Mouse (Mus musculus) cerebellum, adult 8-10 months (tissue): Measurements from ENCODE around the gene Lztr1.
A peak's percentile ranks its signal among the peaks of the same experiment; 100 is the strongest.

Source experiments
- DNase-seq: peaks from one replicate; pipeline ENCODE4 v3.0.0; 2022

The Lztr1 gene

DNA sequence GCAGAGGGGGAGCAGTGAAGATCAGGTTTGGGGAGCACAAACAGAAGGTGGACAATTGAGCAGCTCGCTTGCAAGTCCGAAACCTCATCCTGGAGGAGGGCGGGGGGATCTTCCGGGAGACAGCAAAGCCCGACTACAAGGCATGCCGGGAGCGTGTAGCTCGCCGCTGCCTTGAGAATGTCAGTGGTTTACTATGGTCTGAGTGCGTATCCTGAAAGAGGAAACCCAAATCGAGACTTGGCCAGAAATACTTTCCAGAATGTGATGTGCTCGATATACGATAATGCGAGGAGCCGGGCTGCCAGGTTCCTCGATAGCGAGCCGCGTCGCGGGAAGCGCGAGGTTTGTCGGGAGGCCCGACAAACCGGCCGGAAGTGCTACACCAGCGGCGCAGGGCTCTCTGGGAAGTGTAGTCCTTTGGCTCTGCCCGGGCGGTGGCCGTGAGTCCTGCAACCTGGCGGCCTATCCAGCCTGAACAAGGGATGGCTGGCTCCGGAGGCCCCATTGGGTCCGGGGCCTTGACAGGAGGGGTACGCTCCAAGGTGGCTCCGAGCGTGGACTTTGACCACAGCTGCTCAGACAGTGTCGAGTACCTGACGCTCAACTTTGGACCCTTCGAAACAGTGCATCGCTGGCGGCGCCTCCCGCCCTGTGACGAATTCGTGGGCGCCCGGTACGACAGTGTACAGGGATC lies at the start of gene Lztr1:
TSS of gene Lztr1 (plus strand) at position 143 of the 694 bp plus-strand sequence.
- peak; percentile 89 for DNase-seq

DNA sequence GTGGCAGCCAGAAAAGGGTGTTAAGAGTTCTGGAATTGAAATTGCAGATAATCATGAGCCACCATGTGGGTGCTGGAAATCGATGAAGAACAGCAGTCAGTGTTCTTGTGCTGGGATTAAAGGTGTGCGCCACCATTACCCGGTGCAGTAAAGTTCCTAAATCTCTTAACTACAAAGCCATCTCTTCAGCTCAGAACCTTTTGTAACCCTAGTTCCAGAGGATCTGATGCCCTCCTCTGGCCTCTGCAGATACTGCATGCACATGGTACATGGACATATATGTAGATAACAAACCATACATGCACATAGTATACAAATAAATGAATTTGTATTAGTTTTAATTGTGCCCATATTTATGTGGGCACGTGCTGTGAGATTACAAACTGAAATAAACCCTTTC lies 48.2 kb upstream of the Lztr1 start:
- no peak for DNase-seq

DNA sequence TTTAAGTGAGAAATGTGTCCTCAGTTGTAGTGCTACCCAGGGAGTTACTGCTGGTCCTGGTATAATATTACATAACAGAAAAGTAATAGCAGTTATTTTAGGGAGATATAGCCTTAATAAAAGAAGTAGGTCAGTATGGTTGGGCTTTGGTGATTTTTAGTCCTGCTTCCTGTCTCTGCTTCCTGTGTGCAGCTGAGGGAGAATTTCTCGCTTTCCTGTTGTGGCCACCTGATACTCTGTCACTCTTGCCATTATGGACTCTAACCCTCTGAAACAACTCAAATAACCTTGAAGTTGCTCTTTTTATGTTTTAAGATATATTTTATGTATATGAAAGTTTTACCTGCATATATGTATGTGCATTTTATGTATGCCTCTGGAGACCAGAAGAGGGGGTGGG lies 46.9 kb upstream of the Lztr1 start:
- DNase-seq, result no peak

DNA sequence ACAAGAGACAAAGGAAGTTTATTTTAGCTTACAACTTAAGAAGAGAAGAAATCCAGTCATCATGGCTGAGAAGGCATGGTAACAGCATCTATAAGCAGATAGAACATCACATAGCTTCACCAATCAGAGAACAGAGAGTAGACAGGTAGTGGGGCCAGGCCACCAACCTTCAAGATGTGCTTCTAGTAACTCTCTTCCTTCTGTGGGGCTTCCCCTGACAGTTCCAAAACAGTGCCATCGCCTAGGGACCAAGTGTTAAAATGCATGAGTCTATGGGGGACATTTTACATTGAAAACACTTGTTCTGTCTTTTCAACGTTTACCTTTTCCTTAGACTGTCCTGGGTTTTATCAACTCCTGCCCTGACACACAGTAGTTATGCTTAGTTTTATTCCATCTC lies 45.3 kb upstream of the Lztr1 start:
- DNase-seq, result no peak

DNA sequence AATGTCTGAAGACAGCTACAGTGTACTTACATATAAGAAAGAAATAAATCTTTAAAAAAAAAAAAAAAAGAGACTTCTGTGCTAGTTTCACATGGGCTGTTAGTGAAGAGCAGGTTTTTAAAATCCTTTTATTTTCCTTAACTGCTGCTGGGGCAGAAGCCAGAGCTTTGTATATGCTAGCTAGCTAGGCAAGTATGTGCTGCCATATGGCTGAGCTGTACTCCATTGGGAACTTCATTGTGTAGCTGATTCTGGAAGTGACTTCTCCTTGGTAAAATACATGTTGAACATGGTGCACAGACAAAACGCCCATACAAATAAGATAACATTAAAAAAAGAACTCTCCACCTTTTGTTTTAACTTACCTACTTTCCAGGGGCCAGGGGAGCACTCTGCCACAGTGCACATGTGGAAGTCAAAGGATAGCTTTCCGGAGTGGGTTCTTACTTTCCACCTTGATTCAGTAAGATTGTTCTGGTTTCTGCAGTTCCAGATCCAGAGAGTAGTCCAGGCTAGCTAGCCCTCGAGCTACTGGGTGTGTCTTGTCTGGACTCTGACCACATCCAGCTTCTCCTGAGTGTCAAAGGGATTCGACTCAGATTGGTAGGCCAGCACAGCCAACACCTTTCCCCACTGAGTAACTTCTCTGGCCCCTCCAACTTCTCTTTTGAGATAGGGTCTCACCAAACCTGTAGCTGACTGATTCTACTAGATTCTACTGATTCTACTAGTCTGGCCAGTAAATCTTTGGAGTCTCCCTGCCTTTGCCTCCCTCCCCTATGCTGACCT lies 41.4 kb upstream of the Lztr1 start:
- no peak for DNase-seq

DNA sequence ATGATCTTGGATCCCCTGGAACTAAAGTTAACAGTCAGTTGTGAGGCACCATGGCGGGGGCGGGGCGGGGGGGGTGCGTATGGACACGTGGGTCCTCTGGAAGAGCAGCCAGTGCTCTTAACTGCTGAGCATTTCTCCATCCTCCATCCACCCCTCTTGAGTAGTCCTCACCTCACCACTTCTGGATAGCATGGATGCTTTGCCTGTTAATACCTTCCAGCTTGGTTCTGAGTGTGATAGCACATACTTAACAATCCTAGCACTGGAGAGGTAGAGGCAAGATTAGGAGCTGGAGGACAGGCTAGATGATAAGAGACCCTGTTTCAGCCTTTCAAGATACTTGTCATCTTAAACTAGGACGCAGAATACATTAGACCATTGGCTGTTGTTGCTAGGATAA lies 36.0 kb upstream of the Lztr1 start:
- DNase-seq, result no peak

DNA sequence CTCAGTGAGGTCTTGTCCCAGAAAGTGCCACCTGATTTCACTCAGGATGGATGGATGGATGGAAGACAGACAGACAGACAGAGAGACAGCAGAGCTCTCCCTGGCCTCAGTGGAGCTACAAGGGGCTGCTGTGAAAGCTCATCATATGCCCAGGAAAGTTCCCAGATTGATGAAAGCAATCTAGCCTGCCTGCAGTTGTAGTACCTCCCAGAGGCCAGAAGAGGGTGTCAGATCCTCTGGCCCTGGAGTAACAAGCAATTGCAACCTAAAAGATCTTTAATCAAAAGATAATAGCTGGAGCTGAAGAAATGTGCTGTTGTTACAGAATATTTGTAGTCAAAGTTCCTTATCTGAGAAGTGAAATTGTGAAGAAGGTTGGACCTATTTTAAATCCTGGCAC lies 34.4 kb upstream of the Lztr1 start:
- no peak for DNase-seq

DNA sequence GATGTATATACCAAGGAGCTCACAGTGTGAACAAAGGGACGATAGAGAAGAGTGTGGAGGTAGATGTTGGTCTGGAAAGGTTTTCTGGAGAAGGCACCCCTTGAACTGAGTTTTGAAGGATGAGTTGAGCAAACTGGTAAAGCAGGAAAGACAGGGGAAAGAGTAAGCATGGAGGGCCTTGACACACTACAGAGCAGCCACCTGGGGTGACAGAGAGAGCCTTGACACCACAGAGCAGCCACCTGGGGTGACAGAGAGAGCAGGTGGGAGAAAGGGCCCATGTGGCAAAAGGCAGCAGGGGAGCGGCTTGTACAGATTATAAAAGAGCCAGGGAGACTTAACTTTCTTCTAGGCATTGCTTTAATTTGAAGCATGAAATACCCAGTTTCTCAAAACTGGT lies 33.7 kb upstream of the Lztr1 start:
- DNase-seq, result no peak

DNA sequence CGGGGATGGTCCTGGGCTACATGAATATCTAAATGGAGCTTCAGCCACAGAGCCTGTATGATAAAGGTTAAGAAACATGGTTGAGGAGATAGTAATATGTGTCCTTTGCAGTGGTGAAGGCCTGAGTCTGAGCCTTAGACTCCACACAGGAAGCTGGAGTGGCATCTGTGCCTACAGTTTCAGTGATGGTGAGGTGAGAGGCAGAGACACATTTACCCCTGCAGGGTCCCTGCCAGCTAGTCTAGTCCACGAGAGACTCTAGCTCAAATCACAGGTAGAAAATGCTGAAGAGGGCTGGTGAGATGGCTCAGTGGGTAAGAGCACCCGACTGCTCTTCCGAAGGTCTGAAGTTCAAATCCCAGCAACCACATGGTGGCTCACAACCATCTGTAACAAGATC lies 33.2 kb upstream of the Lztr1 start:
- no peak for DNase-seq

DNA sequence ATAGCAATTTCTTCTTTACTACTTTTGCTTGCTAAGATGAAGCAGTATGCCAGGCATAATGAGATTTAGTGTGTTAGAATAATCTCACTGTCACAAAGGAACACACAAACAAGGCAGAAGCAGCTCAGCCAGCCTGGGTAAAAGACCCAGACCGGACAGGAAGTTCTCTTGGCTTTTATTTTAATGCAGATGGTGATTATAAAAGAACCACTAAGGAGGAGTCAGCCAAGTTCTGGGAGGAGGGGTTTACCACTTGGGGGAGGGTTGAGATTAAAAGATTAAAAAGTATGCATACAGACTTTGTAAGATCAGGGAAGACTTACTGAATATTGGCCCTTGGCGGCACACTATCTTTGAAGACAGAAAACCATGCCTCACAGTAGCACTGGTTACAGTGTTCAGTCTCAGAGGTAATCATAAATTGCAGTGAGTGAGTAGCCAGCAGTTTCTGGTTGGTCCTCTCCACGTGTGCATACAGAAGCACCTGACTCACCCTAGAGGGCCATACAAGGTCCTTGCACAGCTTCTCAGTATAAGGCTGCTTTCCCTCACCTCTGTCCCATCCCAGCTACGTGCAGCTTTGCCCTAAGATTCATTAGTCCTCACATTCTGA lies 30.1 kb upstream of the Lztr1 start:
- no peak for DNase-seq

DNA sequence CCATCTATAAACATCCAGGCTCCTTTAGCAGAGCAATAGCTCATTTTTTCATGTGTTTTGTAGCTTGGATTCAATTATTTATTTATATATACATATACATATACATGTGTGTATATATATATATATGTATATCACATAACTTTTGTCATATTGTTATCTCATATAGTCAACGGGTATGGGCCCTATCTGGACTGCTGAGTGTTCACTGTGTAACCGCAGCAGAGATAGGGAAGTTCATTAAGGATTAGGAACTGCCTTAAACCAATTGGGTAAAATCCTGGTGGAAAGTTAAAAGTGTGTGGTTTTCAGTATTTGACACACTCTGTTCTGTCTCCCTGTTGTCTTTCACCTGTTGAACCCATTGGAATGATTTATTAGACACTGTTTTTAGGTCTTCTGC lies 27.0 kb upstream of the Lztr1 start:
- DNase-seq, result no peak

DNA sequence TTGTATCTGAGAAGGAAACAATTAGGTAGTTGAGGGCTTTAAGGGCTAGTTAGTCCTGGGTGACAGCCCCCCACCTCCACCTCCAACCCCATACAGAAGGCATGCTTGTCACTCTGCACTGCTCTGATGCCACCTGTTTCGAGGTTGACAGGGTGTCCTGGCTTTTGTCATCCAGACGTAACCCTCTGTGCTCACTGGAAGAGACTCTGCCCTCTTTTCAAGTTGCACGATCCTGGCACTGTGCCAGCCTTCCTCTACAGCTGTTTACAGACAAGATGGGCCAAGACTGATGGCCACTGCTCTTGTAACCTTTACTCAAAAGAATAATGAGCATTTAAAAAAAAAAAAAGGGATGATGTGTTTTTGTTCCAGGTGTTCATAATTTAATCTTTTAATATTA lies 22.0 kb upstream of the Lztr1 start:
- no peak for DNase-seq

DNA sequence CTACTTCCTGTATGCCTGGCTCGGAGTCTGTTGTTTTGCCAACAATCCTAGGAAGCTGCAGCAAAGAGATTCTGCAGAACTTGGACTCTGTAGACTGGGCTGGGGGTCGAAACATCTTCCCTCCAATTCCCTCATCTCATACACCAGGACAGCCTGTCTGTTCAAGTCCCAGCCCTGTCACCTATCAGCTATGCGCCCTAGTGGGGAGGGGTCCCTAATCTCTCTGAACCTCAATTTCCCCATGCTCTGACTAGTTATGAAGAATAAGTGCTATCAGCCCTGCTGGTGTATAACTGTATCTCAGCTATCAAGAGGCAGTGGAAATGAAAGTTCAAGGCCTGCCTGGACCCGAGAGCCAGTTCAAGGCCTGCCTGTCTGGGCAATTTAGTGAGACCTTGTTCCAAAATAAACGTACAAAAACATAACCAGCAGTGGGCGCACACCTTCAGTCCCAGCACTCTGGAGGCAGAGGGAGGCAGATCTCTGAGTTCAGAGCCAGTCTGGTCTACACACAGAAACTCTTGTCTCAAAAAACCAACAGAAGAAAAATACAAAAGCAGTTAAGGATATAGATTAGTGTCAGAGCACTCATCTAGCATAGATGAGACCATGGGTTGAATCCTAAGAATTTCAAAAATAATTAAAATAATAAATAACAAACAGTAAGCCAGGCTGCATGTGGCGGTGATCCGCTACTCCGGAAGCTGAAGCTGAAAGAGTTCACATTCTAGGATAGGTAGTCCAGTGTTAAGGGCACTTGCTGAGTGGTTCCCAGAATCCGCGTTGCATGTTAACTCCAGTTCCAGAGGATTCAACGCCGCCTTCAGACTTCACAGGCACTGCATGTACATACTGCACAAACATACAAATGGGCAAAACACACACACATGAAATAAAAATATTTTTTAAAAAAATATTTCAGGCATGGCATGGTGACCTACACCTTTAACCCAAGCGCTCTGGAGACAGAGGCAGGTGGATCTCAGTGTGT lies 19.7 kb upstream of the Lztr1 start:
- no peak for DNase-seq

DNA sequence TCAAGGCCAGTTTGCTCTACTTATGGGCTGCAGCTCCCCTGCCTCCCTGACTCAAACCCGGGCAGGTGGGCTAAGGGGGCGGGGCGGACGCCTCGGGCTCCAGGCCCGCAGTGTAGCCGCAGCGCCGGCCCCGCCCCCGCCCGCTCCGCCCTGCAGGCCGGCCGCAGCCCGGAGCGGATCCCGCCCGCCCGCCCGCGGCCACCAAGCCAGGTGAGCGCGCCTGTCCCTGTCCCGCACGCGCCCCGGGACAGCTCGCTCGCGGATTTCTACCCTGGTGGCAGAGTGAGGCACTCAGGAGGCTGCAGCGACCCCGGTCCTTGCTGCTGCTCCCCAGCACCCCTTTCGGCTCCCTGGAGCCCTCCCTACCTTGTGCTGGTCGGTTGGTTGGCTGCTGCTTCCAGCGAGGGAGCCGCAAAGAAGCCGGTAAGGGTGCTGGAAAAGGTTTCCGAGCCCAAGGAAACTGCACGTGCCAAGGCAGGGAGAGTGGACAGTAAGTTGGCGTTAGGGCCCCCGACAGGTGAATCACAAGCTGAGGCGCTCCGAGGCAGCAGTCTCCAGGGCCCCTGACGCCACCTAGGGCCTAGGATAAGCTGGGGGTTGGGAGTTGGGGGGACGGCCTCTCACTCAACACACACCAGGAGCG lies 18.9 kb upstream of the Lztr1 start, which contains the start of gene Aifm3:
TSS of gene Aifm3 (plus strand) at position 143 of the 643 bp plus-strand sequence.
- DNase-seq, result peak; percentile 61

DNA sequence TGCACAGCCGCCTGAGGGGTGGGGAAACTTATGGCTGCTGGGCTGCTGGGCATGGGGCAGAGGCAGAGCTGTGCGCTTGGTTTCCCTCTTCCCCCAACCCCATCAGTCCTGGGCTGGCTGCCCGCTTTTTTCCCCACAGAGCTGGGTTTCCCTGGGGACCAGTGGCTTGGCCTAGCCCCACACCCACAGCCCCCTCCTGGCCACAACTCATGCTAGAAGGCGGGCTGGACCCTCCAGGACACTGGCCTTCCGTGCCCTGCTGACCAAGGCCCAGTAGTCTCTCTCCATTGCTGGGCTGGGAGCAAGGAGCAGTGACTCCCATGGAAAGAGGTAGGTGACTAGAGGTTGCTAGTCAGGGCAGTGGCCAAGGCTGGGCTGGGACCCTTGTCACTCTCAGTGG lies 17.3 kb upstream of the Lztr1 start:
- DNase-seq, result no peak

DNA sequence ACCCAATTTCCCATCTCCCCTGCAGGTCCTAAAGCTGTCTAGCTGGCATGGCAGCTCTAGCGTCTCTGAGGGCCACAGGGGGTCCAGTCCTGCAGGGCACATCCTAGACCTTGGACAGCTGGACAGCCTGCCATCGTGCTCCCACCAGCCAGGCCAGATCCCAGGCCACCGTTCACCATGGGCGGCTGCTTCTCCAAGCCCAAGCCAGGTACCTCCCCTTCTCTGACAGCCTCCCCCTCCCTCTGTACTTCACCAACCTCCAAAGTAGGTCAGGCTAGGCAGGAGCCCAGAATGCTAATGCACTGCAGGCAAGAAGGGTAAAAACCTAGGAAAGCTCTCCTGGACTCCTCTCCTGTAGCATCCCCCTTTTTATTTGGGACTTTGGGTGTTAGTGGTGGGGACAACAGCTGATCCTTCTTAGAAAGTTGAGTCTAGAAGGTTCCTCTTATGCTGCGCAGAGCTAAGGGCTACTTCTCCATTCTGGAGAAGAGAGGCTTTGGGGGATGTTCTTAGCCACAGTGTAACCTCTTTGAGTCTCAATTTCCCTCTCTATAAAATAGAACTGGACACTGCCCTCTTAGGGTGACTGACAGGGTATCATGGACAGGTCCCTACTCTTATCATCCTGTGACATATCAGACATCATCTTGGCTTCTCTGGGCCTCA lies 16.5 kb upstream of the Lztr1 start:
- DNase-seq, result peak; percentile 77

DNA sequence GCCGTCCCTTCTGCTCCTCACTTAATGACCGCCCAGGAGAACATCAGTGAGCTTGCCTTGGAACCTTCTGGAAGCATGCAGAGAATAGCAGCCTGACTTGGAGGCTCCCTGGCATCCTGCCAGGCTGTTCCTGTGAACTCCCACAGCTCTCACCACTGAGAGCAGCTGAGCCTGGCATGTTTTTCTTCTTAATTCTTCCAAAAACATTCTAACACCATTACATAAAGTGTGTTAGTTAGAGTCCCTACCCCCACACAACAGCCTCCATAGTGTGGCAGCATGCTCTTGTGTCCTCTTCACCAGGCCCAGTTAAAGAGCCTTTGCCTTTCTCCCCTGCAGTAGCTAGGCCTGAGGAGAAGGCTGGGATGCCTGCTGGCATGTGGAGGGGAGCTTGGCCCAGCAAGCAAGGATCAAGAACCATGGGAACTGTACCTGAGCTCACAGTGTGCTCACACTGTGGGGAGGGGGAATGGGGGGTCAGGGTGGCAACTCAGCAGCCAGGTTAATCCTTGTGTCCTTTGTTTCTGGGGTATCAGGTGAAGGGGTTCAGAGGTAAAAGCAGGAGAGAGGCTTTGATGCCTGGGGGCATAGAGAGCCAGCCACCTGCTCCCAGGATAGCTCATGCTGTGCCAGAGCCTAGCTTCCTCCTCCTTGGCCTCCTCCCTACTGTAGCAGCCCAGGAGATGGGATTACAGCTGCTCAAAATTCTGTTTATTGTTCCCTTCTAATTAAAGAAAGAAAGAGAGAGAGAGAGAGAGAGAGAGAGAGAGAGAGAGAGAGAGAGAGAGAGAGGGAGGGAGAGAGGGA lies 11.8 kb upstream of the Lztr1 start:
- DNase-seq, result peak; percentile 76

DNA sequence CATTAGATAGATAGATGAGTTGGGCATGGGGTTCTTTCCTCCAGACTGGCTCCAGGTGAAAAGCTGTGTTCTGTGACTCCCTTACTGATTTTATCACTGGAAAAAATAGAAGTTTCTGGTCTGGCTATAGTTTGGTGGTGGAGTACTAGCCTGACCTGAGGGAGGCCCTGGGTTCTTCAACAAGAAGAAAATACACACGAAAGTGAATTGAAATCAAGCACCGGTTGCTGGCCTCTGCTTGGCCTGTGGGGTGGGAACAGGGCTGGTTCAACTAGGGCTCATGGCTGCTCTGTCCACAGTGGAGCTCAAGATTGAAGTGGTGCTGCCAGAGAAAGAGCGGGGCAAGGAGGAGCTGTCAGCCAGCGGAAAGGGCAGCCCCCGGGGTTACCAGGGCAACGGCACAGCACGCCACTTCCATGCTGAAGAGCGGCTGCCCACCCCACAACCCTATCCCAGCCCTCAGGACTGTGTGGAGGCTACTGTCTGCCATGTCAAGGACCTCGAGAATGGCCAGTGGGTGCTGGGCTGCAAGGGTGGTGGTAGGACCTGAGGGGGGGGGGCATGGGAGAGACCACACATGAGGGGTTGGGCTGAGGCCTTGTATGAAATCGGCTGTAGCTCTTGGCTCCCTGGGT lies 9.1 kb upstream of the Lztr1 start:
- DNase-seq, result no peak

DNA sequence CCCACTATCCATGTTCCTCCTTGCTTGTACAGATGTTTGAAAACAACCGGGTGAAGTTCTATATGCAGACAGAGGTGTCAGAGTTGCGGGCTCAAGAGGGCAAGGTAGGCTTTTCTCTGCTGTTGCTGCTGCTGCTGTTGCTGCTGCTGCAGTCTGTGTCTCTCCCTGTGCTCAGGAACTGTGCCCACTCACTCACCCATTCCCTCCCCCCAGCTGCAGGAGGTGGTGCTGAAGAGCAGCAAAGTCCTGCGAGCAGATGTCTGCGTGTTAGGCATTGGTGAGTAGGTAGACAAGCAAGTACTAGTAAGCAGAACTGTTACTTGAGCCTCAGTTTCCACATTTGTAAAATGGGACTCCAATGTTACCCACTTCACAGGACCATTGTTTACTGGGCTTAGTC lies 5.8 kb upstream of the Lztr1 start:
- DNase-seq, result no peak

DNA sequence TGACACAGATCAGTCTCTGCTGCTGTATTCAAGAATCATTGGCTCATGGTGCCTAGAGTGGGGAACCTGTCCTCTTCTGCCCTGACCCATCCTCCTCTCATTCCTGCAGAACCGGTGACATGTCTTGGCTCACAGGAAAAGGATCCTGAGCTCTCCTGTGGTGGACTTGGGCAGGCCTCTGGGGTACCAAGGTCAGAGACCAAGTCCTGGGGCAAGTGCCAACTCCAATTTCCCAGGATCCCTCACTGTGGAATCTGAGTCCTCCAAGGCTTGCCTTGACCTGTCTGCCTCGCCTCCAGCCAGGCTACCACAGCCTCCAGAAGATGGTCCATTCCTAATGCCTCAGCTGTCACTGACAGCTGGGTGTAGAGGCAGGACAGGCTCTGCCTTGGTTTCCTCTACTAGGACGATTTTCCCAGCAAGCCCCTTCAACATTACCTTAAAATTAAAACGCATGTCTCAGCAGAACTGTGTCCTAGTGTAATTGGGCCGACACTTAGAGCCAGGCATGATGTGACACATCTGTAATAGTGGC lies 1.4 kb upstream of the Lztr1 start:
- DNase-seq, result no peak
